Comparison of ENCODE assay signal across 18 mouse cellular contexts in genomic region chr7:99232571-99232970, GRCm38 (mm10). TPM values are rescaled to one million over a fixed set of nuclear protein-coding genes. Genes with fewer than 3 reads are reported as not detected.
DNase-seq lines count a peak whose midpoint lies in the region; ATAC-seq and TF ChIP-seq lines count a peak whose summit lies in the region.
"Had no signal": no experiment of that assay in that cellular context is flagged by ENCODE, and none has a peak within 500 bp of the region (broad histone marks: within the 10 kb centered on the region; RNA-seq: fewer than 3 reads in every experiment).

No protein-coding gene starts in this region.

- no peak for TF ChIP-seq POLR2A in kidney, adult 2 months (IDR thresholded peaks at IDR 0.05; ENCODE audit: low read depth, low read length)
- no peak for TF ChIP-seq POLR2A in thymus, adult 2 months (IDR thresholded peaks at IDR 0.05; ENCODE audit: control insufficient read depth, extremely low read depth, insufficient read depth, low read length, poor library complexity)
- TF ChIP-seq POLR2A in small intestine, adult 2 months (IDR thresholded peaks at IDR 0.05; ENCODE audit: low read depth, low read length): no peak

- peak; percentile 44 to 47 for DNase-seq in cerebellum, postnatal 10 days
- no peak for DNase-seq in cerebellum, adult 9-11 months
- DNase-seq in kidney, postnatal 0 days (ENCODE audit: low spot score): no peak
- no peak for DNase-seq in kidney, adult 2 months
- peak; percentile 5 for DNase-seq in thymus, adult 2 months
- DNase-seq in thymus, postnatal 0 days (ENCODE audit: low spot score): no peak
- no peak for DNase-seq in ovary, postnatal 10 days (ENCODE audit: low spot score)
- DNase-seq: cerebellum, postnatal 36 days; kidney, postnatal 10 days; lung, adult 2 months; midbrain, embryonic 14.5 days; retina, postnatal 1 day; thymus, postnatal 25 days had no signal

- H3K36me3 ChIP-seq in kidney, postnatal 0 days (ENCODE audit: insufficient read depth, low read length): no peaks in the 10 kb centered on the region
- no peaks in the 10 kb centered on the region for H3K36me3 ChIP-seq in kidney, adult 2 months (ENCODE audit: control insufficient read depth, insufficient read depth, low read length)
- H3K36me3 ChIP-seq in thymus, adult 2 months (ENCODE audit: control insufficient read depth, insufficient read depth, low read length): no peaks in the 10 kb centered on the region
- H3K36me3 ChIP-seq in small intestine, adult 2 months (ENCODE audit: control insufficient read depth, insufficient read depth, low read length): peaks cover 16% of the 10 kb centered on the region
- H3K36me3 ChIP-seq: forebrain, embryonic 12.5 days; neural tube, embryonic 15.5 days had no signal

- H3K27me3 ChIP-seq in kidney, postnatal 0 days (ENCODE audit: insufficient read depth, low read length): no peaks in the 10 kb centered on the region
- H3K27me3 ChIP-seq in kidney, adult 2 months (replicated peaks; ENCODE audit: control insufficient read depth, insufficient read depth, low read length): no peaks in the 10 kb centered on the region
- 0 out of 2 replicates have a peak, but pooled peaks cover under 1% of the 10 kb centered on the region for H3K27me3 ChIP-seq in thymus, adult 2 months (ENCODE audit: control insufficient read depth, insufficient read depth, low read length)
- H3K27me3 ChIP-seq in small intestine, adult 2 months (ENCODE audit: control insufficient read depth, insufficient read depth, low read length): no peaks in the 10 kb centered on the region

- H3K9me3 ChIP-seq in kidney, postnatal 0 days (replicated peaks; ENCODE audit: low read length): no peaks in the 10 kb centered on the region
- H3K9me3 ChIP-seq: forebrain, embryonic 12.5 days; limb, embryonic 12.5 days; neural tube, embryonic 15.5 days had no signal

- no peaks in the 10 kb centered on the region for H3K4me1 ChIP-seq in kidney, postnatal 0 days (replicated peaks; ENCODE audit: insufficient read depth, low read length)
- no peaks in the 10 kb centered on the region; the same call in 1 of the 2 replicates for H3K4me1 ChIP-seq in kidney, adult 2 months (ENCODE audit: control insufficient read depth, insufficient read depth, low read length)
- H3K4me1 ChIP-seq in thymus, adult 2 months (replicated peaks; ENCODE audit: control insufficient read depth, insufficient read depth, low read length): no peaks in the 10 kb centered on the region
- H3K4me1 ChIP-seq in small intestine, adult 2 months (ENCODE audit: control insufficient read depth, insufficient read depth, insufficient read length, low read length): peaks cover 40% of the 10 kb centered on the region

- no peak overlapping the region for H3K27ac ChIP-seq in kidney, postnatal 0 days
- no peak overlapping the region for H3K27ac ChIP-seq in kidney, adult 2 months (ENCODE audit: insufficient read depth, low read depth, low read length)
- no peak overlapping the region for H3K27ac ChIP-seq in thymus, adult 2 months (ENCODE audit: control insufficient read depth, insufficient read depth, low read length)
- no peak overlapping the region for H3K27ac ChIP-seq in small intestine, adult 2 months (ENCODE audit: insufficient read depth, low read depth, low read length)
- H3K27ac ChIP-seq: forebrain, embryonic 12.5 days; limb, embryonic 12.5 days; neural tube, embryonic 15.5 days had no signal

- no peak overlapping the region for H3K9ac ChIP-seq in kidney, postnatal 0 days (ENCODE audit: low read depth, low read length)
- H3K9ac ChIP-seq: forebrain, embryonic 12.5 days; limb, embryonic 12.5 days; neural tube, embryonic 15.5 days had no signal

- 77% methylated on average over 6 of the region's 6 CpGs for WGBS in kidney, postnatal 0 days
- 71% methylated on average over 6 of the region's 6 CpGs for WGBS in kidney, adult 2 months
- 73% methylated on average over 6 of the region's 6 CpGs for WGBS in thymus, adult 2 months
- 79% methylated on average over 6 of the region's 6 CpGs for WGBS in small intestine, adult 2 months

- TF ChIP-seq CTCF in kidney, postnatal 0 days (IDR thresholded peaks at IDR 0.05; ENCODE audit: low read depth): 0 out of 2 replicates have a peak, but pooled peaks have one; percentile 13
- TF ChIP-seq CTCF in kidney, adult 2 months (conservative IDR thresholded peaks at IDR 0.05; ENCODE audit: insufficient read depth, insufficient read length, low read depth, low read length): no peak
- TF ChIP-seq CTCF in thymus, adult 2 months (IDR thresholded peaks at IDR 0.05; ENCODE audit: borderline replicate concordance, control insufficient read depth, extremely low read depth, insufficient read depth, low read length, poor library complexity): 0 out of 2 replicates have a peak, but pooled peaks have one; percentile 24
- TF ChIP-seq CTCF in small intestine, adult 2 months (IDR thresholded peaks at IDR 0.05; ENCODE audit: extremely low read depth, insufficient read length, insufficient replicate concordance, low read depth, low read length): 0 out of 2 replicates have a peak, but pooled peaks have one; percentile 24

- ATAC-seq in kidney, postnatal 0 days (replicated peaks; ENCODE audit: low FRiP score, low read depth): no peak

- H3K4me3 ChIP-seq in kidney, postnatal 0 days (replicated peaks; ENCODE audit: low read depth, low read length): no peak overlapping the region
- no peak overlapping the region for H3K4me3 ChIP-seq in kidney, adult 2 months (ENCODE audit: insufficient read depth, low read depth, low read length)
- H3K4me3 ChIP-seq in thymus, adult 2 months (ENCODE audit: control insufficient read depth, insufficient read depth, low read length): no peak overlapping the region
- H3K4me3 ChIP-seq in small intestine, adult 2 months (ENCODE audit: low read depth, low read length): no peak overlapping the region
- H3K4me3 ChIP-seq: forebrain, embryonic 12.5 days; limb, embryonic 12.5 days; myocyte; neural tube, embryonic 15.5 days had no signal

- no peak overlapping the region for H3K4me2 ChIP-seq in kidney, postnatal 0 days (ENCODE audit: low read length)
- H3K4me2 ChIP-seq: forebrain, embryonic 12.5 days; limb, embryonic 12.5 days; neural tube, embryonic 15.5 days had no signal

RNA-seq across cellular contexts. Expression of gene Mogat2, which starts 5.8 kb away (rescaled TPM):
- 18.3 and 21.8 TPM in 2 replicates for polyA plus RNA-seq in kidney, postnatal 0 days (2015; fragmentation: Nextera tagmentation; extraction: Ambion mirVana)
- polyA plus RNA-seq in kidney, adult 2 months (2012; rRNA removed): 29.6 and 29.7 TPM in 2 replicates
- 0.32 and 0.61 TPM in 2 replicates for polyA plus RNA-seq in thymus, adult 2 months (2012; rRNA removed)
- polyA plus RNA-seq in thymus, postnatal 0 days (2015; fragmentation: Nextera tagmentation; extraction: Ambion mirVana): 0.25 and 0.51 TPM in 2 replicates
- 377 and 652 TPM in 2 replicates for polyA plus RNA-seq in small intestine, adult 2 months (2012; rRNA removed)

RNA-seq across cellular contexts. Expression of gene Map6, which starts 34.7 kb away (rescaled TPM):
- 1.7 and 1.8 TPM in 2 replicates for polyA plus RNA-seq in kidney, postnatal 0 days (2015; fragmentation: Nextera tagmentation; extraction: Ambion mirVana)
- 1.8 and 2.4 TPM in 2 replicates for polyA plus RNA-seq in kidney, adult 2 months (2012; rRNA removed)
- 0.96 and 1.3 TPM in 2 replicates for polyA plus RNA-seq in thymus, adult 2 months (2012; rRNA removed)
- 0.35 and 0.84 TPM in 2 replicates for polyA plus RNA-seq in thymus, postnatal 0 days (2015; fragmentation: Nextera tagmentation; extraction: Ambion mirVana)
- 1.1 and 1.2 TPM in 2 replicates for polyA plus RNA-seq in small intestine, adult 2 months (2012; rRNA removed)

RNA-seq across cellular contexts. Expression of gene Dgat2, which starts 50.1 kb away (rescaled TPM):
- 53.1 and 57.3 TPM in 2 replicates for polyA plus RNA-seq in kidney, postnatal 0 days (2015; fragmentation: Nextera tagmentation; extraction: Ambion mirVana)
- 286 and 363 TPM in 2 replicates for polyA plus RNA-seq in kidney, adult 2 months (2012; rRNA removed)
- polyA plus RNA-seq in thymus, adult 2 months (2012; rRNA removed): 122 and 130 TPM in 2 replicates
- polyA plus RNA-seq in thymus, postnatal 0 days (2015; fragmentation: Nextera tagmentation; extraction: Ambion mirVana): 6.6 and 7.2 TPM in 2 replicates
- polyA plus RNA-seq in small intestine, adult 2 months (2012; rRNA removed): 159 and 234 TPM in 2 replicates

Comparison
In these comparisons a context has a peak if more than half of its experiments do, and no peak if none do; other contexts are left out.
1. DNase-seq: peak in cerebellum, postnatal 10 days (2 of 2) and thymus, adult 2 months (single experiment); none in cerebellum, adult 9-11 months (single experiment), kidney, postnatal 0 days (single experiment), kidney, adult 2 months (single experiment), thymus, postnatal 0 days (single experiment) and ovary, postnatal 10 days (single experiment).
2. RNA of gene Mogat2, which starts 5.8 kb away (polyA plus RNA-seq): 377 to 652 TPM in small intestine, adult 2 months; 29.6 to 29.7 TPM in kidney, adult 2 months, 18.3 to 21.8 TPM in kidney, postnatal 0 days, 0.32 to 0.61 TPM in thymus, adult 2 months and 0.25 to 0.51 TPM in thymus, postnatal 0 days; every median in the first group is over 10 times any median in the second.